Mouse (Mus musculus): Measurements from ENCODE around the gene Trp53i11.
A peak's percentile ranks its signal among the peaks of the same experiment; 100 is the strongest.

The Trp53i11 gene

DNA sequence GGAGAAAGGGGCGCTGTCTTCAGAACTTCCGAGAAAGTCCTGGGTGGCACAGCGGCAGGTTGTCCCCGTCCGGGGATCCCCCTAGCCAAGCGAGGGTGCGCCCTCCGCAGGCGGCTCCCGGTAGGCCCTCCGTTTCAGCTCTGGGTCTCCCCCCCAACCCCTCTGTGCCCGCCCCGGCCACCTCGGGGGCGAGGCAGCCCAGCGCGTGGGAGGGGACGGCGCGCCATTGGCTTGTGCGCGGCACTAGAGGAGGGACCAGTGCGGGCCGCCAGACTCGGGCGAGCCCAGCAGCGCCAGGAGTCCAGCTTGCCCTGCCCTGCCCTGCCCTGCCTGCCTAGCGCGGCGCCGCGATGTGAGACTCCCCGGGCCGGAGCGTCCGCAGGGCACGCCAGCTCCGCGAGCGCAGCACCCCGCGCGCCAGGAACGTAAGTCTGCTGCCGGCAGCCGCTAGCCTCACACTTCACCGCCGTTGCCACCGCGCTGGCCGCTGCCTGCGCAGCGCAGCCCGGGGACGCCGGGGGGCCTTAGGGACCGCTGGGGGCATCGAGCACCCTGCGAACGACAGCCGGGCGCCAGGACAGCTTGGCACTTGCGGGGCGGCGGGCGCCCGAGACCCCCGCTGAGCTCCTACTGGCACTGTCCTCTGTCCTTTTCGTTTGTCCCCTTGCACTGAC lies at the start of gene Trp53i11:
Trp53i11 (plus strand) TSS at position 226 of the 674 bp plus-strand sequence.
- peak; percentile 91 for DNase-seq (ENCODE audit: low read depth, low spot score)

DNA sequence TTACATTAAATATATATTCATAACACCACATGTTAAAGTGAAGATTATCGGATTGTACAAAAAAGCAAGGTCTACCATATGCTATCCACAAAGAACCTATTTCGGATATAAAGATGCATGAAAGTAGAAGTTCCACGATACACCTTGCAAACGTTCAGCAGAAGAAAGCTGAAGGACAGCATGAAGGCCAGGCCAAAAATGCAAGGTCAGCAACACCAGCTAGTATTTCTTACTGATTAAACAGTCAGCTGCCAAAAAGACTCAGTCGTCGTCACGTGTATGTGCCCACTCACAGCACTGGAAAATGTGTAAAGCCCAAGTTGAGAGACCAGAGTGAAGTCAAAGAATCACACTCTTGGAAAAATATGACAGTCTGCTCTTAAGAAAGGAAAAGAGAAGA lies 47.9 kb upstream of the Trp53i11 start:
- no peak for DNase-seq (ENCODE audit: low read depth, low spot score)

DNA sequence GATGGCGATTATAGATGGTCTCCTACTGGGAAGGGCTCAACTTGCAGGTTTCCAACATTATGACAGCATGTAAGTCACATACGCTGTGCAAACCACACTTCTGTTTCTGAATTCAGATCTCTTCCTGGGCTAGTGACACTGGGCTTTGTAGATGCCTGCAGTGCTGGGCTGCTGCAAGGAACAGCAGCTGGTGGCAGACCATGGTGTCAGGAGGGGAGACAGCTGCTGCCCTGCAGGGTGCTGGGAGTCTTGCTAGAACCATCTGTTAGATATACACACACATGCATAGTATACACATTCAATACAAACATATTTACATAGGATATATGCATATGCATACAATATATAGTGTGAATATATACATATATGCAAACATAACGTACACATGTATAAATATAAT lies 46.0 kb upstream of the Trp53i11 start:
- no peak for DNase-seq (ENCODE audit: low read depth, low spot score)

DNA sequence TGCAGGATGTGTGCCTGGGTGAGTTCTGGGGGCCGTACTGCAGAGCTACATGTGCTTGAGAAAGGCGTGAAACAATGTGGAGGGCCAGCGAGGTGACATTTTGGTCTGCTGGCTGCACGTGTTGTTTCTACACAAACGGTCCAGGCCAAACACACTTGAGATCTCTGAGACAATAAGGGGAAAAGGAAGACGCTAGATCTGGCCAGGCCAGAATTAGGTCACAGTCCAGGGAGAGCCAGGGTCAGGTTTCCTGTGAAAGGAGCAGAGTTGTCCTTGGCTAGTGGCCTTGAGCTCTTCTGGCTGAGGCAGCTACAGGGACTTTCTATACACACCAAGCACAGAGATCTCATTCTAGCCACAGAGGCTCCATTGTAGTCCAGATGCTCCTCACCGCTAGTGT lies 44.7 kb upstream of the Trp53i11 start:
- DNase-seq (ENCODE audit: low read depth, low spot score): no peak

DNA sequence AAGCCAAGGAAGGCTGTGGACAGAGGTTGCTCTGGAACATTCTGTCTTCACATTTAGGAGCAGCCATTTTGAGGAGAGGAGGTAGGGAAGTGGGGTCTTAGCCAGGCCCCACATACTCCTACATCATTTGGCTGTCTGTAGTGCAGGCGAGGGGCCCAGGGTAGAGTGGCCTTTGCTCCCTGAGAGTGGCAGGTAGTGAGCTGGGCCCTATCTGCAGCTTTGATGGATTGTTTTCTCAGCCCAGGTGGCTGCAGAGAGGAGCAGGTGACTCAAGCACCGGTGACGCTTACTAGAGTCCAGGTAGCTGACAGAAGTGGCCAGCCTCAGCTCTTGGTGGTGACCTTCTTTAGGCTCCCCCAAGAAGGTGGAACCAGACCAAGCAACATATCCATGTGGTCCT lies 43.2 kb upstream of the Trp53i11 start:
- no peak for DNase-seq (ENCODE audit: low read depth, low spot score)

DNA sequence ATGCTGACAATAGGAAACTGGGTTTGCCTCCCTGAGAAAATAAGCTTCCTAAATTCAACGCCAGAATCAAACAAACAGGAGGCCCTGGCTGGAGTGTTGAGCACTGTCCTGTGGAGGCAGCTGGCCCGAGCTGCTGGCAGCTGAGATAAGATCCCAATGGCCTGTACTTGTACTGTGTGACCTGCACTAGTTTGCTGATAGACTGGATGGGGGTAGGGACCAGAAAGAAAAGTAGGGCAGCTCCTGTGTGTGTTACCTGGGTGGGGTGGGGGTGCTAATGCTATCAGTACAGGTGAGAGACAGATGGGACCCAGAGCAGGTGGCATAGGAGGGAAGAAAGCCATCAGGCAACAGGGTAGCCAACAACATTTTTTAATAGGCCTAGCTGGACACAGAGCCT lies 37.3 kb upstream of the Trp53i11 start:
- no peak for DNase-seq (ENCODE audit: low read depth, low spot score)

DNA sequence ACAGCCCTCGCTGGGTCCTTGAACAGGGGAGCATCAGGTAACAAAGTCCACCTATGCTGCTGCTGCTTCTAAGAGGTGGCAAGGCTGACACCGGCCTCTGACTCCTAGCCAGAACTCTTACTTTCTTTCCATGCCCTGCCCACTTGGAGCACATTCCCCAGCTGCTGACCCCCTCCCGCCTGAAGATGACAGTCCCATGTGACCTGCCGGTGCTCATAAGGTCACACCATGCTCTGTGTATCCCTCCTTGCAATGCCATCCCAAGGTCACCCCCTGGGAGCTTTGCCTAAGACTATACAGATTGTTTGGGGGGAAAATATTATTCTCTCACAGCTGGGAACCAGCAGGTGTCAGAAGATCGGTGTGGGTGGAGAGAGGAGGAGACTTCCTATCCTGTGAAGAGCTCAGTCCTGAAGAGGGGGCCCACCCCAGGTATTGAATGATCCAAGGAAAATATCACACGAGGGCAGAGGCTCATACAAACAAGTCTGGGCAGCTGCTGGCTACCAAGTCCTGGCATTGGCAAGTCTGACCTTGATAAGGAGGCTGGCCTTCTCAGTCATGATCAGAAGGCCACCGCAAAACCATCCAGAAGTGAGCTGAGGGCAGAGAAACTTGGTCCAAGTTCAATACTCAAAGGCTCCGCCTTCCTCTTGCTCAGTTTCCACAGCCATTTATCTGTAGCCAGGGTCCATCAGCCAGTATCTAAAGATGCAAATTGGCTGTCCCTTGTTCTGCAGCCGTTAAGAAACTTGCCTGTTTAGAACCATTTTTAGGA lies 36.5 kb upstream of the Trp53i11 start:
- DNase-seq (ENCODE audit: low read depth, low spot score): peak; percentile 40

DNA sequence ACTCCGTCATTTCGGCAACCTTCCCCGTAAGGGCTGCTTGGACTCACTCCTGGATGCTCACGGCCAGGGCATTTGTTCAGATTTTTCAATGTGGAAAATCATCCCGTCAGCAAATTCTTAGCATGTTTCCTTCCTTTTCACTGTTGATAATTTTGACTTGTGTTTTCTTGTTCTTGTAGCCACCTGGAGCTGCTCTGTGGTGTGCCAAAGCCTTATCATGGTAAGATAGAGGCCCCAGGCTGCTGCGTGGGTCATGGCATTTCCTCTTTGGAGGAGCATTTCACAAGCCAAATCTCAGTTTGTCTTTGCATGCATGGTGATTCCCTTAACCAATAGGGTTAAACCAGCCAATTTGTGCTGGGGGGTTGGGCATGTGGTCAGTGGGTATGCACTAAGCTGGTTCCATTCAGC lies 35.2 kb upstream of the Trp53i11 start:
- no peak for DNase-seq (ENCODE audit: low read depth, low spot score)

DNA sequence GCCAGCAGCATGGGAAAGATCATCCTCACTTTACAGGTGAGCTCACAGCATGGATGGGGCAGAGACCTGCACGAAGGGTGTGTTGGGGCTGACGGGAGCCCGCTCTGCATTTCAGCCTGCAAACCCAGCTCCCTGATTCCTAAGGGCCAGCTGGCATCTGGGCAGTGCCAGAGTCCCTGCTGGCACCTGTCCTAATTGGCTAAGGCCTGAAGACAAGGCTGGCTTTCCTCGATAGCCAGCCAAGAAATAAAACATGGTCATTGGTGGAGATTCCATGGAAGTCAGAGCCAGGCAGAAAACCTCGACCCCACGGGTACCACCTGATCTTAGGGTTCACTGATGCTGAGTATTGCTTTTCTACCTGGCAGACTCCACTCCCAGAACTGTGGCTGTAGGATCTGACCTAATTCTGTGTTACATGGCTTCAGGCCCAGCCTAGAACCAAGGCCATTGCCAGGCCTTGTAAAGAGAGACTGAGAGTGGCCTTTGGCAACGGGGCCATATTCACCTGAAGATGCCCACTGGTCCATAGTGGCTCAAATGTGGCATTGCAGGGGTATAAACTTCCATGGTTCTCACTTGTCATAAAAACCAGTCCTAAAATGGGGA lies 34.4 kb upstream of the Trp53i11 start:
- DNase-seq (ENCODE audit: low read depth, low spot score): no peak

DNA sequence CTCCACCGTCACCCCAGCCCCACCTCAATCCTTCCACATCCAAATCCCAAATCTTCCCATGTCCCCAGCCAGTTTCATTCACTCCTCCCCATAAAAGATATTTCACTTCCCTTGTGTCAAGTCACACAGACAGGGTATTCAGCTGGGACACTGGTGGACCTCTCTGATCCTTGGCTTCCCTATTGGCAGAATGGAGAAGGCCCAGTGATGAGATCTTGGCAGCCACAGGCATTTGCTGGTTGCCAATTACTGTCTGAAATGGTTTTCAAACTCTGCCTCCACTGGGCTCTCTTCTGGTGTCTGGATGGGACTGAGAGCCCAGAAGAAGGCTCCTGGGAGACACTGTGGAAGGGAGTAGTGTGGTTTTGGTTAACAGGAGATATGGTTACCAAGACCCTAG lies 33.5 kb upstream of the Trp53i11 start:
- no peak for DNase-seq (ENCODE audit: low read depth, low spot score)

DNA sequence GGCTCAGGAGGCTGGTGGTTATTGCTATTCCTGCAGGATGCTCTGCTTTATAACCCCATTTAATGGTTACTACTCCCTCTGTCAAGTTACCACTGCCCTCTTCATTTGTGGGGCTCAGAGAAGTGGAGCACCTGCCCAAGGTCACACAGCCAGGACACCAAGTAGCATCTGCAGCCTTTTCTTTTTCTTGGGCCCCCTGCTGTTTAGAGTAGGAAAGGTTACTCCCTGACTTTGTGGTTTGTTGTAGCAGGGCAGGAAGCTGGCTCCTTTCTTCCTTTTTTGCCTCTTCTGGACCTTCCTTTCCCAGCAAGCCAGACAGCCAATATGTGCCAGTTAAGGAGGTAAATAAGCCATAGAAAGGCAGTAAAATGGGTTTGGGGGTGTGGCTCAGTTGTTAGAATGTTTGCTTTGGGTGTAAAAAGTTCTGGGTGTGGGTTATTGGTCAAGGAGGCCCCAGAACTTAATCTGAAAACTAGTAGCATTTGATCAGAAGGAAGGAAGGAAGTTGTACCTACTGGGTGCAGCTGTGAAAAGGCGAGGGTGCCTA lies 32.8 kb upstream of the Trp53i11 start:
- no peak for DNase-seq (ENCODE audit: low read depth, low spot score)

DNA sequence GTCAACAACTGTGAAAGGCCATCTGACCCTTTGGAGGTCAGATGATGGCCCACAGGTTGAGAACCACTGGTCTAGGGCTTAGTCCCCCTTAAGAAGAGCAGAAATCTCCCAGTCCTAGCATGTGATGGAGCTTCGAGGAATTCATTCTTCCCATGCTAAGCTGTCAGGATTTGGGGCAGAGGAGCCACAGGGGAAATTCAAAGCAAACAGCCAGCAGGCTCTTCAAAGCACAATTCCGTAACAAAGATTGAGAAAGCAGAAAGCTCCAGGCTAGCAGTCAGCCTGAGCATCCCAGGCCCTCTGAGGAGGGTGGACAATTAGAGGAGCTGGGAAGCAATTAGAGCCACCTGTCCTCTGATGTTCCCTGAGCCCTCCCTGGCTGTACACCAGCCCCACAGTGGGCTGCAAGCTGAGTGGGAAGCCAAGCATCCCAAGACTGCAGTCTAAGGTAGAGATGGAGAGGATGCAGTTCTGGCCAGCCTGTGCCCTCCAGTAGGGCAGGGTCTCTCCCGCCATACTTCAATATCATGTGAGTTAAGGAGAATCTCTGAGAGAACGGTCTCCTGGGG lies 26.8 kb upstream of the Trp53i11 start:
- no peak for DNase-seq (ENCODE audit: low read depth, low spot score)

DNA sequence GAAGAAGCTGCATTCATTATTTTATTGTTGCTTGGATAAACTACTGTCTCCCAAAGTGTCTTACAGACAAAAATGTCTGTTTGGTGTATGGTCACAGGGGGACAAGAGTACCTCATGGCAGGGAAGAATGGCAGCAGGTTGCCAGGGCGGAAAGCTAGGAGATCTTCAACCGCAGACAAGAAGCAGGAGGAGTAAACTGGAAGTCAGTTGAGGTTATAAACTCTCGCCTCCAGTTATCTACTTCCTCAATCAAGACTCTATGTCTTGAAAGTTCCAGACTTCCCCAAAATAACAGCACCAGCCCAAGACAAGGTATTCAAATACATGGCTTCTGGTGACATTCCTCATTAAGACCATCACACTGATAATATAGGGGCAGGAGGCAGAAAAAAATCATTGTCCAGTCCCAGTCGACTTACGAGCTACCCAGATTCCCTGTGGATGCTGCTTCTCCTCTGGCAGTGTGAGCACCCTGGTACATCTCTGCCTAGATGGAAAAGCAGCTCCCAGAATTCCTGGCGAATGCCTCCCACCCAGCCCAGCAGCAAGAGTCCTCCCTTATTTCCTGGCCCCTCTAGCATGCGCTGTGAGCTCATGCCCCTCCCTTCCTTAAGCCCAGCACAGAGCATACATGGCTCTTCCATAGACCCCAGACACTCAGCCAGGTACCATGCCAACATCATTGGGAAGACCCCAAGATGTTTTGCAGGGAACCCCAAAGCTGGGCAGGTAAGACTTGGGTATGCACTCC lies 25.3 kb upstream of the Trp53i11 start:
- no peak for DNase-seq (ENCODE audit: low read depth, low spot score)

DNA sequence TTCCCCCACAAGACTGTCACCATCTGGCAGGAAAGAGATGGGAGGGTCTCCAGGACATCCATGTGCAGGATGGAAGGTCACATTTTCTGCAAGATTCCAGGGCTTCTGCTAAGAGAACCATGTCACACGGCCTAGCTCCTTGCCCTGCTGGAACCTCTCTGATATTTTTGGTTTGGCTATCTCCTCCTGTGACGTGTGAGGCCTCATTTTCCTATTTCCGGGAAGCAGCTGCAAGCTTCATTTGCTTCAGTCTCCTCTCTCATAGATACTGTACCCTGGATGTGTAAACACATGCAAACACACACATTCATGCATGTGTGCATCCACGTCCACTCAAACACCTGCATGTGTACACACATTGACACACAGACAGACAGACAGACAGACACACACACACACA lies 24.6 kb upstream of the Trp53i11 start:
- no peak for DNase-seq (ENCODE audit: low read depth, low spot score)

DNA sequence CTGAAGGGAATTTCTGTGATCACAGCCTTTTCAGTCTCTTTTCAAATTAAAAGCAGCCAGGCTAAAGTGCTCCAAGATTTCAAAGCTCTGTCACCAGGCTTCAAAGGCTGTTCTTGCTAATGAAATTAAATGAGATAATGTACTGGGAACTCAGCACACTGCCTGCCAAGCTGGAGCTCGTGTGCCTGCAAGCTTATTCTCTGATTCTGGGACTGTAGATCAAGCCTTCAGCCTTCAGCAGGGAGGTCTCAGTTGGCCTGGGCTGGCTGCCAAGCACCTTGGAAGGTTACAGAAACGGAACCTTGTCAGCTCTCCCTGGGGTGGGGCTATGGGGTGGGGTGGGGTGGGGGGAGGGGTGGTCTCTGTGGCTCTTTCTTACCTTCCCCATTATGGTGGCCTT lies 24.0 kb upstream of the Trp53i11 start:
- DNase-seq (ENCODE audit: low read depth, low spot score): no peak

DNA sequence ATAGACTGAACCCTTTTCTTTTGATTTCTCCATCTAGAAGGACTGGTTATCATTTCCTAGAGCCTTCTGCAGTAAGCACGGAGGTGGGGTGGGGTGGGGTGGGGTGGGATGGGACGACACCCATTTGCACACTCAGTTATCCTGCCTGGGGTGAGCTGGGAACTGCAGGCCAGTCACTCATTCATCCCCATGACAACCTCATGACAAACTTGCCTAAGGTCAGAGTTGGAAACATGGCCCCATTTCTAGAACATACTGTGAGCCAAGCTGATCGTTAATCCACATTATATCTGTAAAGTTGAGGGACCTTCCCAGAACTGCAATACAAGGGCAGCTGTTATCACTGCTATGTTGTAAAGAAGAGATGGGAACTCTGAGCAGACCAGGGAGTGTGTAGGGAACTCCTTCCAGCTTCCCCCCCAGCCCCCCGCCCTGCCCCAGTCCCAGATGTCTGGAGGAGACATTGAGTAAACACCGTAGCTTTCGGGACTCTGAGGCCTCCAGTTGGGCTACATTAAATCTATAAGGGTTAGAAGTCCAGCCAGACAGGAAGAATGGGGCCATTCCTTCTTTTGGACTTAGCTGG lies 23.5 kb upstream of the Trp53i11 start:
- DNase-seq (ENCODE audit: low read depth, low spot score): no peak

DNA sequence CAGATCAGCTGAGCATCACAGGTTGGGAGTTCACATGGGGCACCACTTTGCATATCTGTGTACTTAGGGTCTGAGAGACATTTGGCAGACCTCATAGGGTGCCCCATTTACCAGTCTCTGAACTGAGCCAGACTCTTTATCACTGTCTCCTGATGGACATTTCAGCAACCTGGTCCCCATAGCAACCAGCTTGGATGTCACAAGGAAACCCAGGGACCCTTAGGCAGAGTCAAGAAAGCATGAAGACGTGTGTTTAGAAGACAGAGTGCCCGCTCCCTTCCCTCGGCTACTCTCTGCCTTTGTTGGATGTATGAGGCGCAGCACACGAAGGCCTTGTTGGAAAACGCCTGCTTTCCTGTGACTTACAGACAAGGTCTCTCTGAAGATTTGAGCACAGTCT lies 21.1 kb upstream of the Trp53i11 start:
- no peak for DNase-seq (ENCODE audit: low read depth, low spot score)

DNA sequence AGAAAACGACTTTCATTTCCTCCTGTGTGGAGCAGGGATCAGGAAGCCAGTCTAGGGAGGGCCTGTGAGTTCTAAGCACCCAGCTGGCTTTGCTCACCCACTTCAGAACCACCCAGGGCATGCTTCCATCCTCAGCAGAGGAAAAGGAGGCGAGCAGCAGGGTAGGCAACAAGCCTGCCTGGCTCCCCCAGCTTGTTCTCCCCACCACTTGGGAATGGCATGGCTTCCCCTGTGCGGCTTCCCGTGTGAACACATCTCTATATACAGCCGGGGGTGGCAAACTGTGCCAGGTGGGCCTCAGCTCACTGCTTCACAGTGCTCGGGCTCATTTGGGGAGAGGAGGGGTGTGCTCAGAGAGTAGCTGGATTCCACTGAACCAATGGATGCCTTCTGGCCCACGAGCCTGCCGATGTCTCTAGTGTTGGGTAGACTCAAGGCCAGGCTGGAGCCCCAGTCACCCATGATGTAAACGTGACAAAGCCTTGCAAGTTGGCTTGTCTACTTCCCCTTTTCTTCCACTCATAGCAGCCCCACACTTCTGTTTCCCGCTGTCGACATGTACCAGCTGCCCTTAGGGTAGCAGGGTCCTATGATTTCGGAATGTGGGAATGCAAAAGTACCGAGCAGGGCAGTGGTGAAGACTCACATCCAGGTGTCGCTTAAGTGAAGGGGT lies 20.5 kb upstream of the Trp53i11 start:
- peak; percentile 75 for DNase-seq (ENCODE audit: low read depth, low spot score)

DNA sequence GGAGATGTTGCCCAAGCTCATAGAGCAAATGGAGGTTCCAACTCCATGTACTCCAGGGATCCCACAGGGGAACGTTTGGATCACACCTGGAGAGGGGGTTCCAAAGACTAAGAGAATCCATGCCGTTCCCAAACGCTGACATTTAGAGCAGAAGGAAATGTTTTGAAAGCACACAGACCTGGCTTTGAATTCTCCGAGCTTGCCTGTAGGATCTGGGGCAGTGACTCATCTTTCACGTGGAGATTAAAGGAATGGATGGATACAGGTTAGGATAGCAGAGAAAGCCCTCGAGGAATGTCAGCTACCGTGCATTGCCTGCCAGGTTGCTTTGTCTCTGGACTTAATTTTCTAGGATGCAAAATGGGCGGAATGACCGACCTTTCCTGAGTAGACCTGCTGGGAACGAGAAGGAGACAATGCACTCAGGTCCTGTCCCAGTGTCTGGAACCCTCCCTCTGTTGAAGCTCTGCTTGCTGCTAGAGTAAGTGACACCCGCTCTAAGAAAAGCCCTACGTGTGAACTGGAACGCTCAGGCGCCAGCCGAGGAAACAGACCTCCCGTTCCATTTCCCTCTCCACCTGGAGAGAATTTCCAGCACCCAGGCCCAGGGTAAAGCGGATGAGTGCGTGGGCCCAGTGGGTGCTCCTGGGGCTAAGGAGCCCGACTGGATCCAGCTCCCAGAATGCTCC lies 17.0 kb upstream of the Trp53i11 start:
- no peak for DNase-seq (ENCODE audit: low read depth, low spot score)

DNA sequence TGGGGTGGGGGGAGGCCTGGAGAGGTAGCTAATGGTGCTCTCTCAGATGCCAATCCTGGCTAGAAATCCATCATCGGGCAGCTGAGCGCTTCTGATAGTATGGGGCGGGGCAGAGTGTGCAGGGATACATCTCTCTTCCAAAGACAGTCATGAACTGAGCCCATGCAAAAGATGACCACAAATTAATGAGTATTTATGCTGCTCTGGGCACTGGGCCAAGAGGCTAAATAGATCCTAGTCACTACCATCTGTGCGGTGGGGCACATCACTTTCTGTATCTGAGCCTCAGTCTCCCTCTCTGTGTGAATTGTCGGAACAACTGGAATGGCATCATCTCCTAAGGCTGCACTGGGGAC lies 16.5 kb upstream of the Trp53i11 start:
- no peak for DNase-seq (ENCODE audit: low read depth, low spot score)

All from A20 (cell line).